Mouse (Mus musculus) heart, postnatal 0 days (tissue): ENCODE results near the gene Nf2.

Source experiments
- CTCF ChIP-seq: IDR thresholded peaks from 2 replicates; pipeline ENCODE4 v1.5.1; 2016; ENCODE audit warnings: antibody characterized with exemption, control low read depth, low read depth
- EP300 ChIP-seq: IDR thresholded peaks from 2 replicates; pipeline ENCODE4 v1.6.1; 2016; ENCODE audit warnings: antibody characterized with exemption, low read depth

GRCm38 (mm10) chr11:4827916-4828315, 21.4 kb downstream of the Nf2 start:
- TF ChIP-seq CTCF (no peak), EP300 (no peak)
